Mouse (Mus musculus): ENCODE results near the gene Gm2a. TPM values are rescaled to one million over a fixed set of nuclear protein-coding genes. Genes with fewer than 3 reads are reported as not detected.
"Not testable (repeated sequence)": the region's sequence is repeated elsewhere in the genome, so short reads cannot be mapped to it uniquely, and the experiment has no call there.

Gene Gm2a
- polyA plus RNA-seq, 1 experiment from 2014 or later: 11.5 TPM

DNA sequence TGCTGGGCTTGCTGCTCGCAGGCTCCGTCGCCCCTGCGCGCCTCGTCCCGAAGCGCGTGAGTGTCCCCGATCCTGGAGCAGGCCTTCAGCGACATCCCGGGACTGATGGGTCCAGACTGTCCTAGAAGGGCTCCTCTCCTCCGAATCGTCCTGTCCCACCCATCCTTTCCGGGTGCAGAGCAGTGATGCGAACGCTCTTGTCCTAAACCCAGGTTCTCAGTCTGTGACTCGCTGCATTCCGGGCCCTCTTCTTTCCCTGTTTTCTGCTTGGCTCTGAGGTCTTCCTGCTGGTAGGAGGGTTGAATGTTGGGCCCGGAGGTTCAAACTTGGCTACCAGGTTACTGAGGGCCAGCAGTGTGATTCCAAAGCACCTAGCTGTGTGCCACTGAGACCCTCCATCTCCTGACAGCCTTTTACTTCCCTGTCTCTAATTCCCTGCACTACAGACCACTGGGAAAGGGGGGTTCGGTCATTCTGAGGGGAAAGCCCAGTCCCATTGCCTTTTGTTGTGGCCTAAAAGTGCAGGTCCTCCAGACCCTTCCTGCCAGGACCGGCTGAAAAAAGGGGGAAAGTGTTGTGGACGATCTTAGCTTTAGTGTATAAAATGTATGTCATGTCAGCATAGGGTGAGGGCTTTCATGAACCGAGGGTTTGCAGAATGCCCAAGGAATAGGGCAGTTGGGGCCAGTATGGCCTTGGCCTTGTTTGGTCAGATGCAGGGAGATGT is 437 bp downstream of the Gm2a start:
- peak; percentile 19; the same call in 1 of the 2 replicates for ATAC-seq
- Histone ChIP-seq H3K36me3 (ENCODE audit: poor library complexity, severe bottlenecking) (no peaks in the 10 kb centered on the region), H3K4me1 (peaks cover 13% of the 10 kb centered on the region), H3K4me2 (peak overlapping the region; percentile 71), H3K27ac (peak overlapping the region; percentile 36; the same call in 1 of the 2 replicates), H3K9me3 (replicated peaks) (no peaks in the 10 kb centered on the region; the same call in 1 of the 2 replicates), H3K27me3 (no peaks in the 10 kb centered on the region), H3K4me3 (peak overlapping the region; percentile 55), H3K9ac (peak overlapping the region; percentile 75)
- WGBS: 13% methylated on average over 23 of the region's 24 CpGs

DNA sequence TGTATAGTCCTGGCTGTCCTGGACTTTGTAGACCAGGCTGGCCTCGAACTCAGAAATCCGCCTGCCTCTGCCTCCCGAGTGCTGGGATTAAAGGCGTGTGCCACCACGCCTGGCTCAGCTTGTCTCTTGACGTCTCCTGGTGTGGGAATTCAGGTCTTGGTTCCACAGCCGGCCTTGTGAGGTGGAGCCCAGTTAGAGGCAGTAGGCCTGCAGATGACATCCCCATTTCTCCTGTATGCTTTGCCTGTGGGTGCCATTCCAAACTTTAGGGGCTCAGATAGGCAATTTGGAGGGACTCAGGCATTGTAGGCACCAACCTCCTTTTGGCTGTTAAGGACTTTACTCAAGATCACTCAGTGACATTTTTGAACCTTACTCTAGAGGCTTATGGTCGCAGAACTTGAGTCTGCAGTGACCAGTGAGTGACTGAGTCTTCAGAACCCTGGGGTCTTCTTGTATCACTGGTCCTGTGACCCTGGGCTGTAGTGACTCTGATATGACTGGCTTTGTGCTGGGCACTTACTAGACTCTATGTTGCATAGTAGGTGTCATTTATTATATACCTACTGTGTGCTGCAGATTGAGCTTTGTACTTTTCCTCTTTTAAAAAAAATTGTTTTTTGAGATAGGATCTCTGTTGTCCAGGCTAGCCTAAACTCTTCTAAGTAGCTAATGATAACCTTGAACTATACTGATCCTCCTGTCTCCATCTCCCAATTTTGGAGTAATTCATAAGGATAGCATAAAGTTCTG is 1.3 kb downstream of the Gm2a start:
- H3K9me3 ChIP-seq (replicated peaks): no peaks in the 10 kb centered on the region; the same call in 1 of the 2 replicates
- peak overlapping the region; percentile 71; the same call in 1 of the 2 replicates for H3K4me2 ChIP-seq
- no peak overlapping the region for H3K9ac ChIP-seq
- H3K27me3 ChIP-seq: no peaks in the 10 kb centered on the region
- no peak overlapping the region for H3K4me3 ChIP-seq
- no peak overlapping the region for H3K27ac ChIP-seq
- peaks cover 13% of the 10 kb centered on the region for H3K4me1 ChIP-seq
- no peaks in the 10 kb centered on the region for H3K36me3 ChIP-seq (ENCODE audit: poor library complexity, severe bottlenecking)
- ATAC-seq: no peak
- 95% methylated on average over 8 of the region's 8 CpGs for WGBS

DNA sequence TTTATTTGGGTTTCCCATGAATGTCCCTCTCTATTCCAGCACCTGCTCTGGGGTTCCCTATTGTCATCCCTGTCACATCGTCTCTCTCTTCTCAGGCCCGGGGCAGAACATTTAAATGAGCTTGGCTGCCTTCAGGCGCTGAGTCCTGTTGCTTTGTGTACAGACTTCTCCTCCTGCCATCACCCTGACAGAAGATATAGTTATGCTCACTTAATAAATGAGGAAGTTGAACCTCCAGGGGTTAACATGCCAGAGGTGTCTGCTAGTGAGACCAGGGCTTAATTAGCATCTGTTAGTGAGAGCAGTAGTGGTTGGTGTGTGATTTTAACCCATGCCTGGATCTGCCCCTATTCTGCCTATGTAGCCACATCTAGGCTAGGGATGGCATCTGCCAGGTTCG is 2.0 kb downstream of the Gm2a start:
- Histone ChIP-seq H3K36me3 (ENCODE audit: poor library complexity, severe bottlenecking) (no peaks in the 10 kb centered on the region), H3K27me3 (no peaks in the 10 kb centered on the region), H3K4me3 (no peak overlapping the region), H3K4me1 (peaks cover 13% of the 10 kb centered on the region), H3K4me2 (no peak overlapping the region), H3K9me3 (replicated peaks) (no peaks in the 10 kb centered on the region; the same call in 1 of the 2 replicates), H3K9ac (no peak overlapping the region), H3K27ac (no peak overlapping the region)
- no peak for ATAC-seq
- WGBS: 27% methylated on average over 4 of the region's 4 CpGs

DNA sequence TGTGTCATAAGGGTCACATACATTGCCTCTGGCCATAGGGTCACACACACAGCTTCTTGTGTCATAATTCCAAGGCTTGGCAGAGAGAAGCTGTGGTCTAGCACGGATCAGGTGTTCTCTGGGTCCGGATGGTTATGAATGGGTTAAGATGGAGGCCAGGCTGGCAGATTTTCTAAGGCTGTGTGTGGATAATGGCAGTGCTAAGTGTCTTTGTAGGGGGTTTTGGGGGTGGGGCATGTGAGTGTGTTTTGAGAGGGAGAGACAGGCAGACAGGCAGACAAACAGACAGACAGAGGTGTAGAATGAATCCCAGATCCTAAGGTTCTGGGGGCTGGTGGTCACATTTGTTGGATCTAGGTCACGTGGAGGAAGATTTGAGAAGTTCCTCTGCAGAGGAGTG is 4.1 kb downstream of the Gm2a start:
- H3K27ac ChIP-seq: no peak overlapping the region
- H3K36me3 ChIP-seq (ENCODE audit: poor library complexity, severe bottlenecking): 0 out of 2 replicates have a peak, but pooled peaks cover 7% of the 10 kb centered on the region
- 87% methylated on average over 3 of the region's 3 CpGs for WGBS

DNA sequence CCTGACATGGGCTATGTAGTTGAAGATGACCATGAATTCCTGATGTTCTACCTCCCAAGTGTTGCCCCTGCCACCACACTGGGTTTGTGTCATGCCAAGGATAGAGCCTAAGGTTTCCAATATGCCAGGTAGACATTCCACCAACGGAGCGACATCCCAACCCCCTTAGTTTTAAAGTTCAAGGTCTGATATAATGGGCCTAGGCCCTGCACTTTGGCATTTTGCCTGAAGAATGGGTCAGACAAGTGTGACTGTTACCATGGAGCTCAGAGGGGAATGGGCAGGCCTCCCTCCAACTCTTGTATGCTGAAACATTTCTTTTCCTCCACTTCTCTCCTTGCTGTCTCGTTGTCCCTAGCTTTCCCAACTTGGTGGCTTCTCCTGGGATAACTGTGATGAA is 5.3 kb downstream of the Gm2a start:
- peaks cover 12% of the 10 kb centered on the region for H3K4me1 ChIP-seq
- H3K27ac ChIP-seq: no peak overlapping the region
- 80% methylated on average over 3 of the region's 3 CpGs for WGBS
- ATAC-seq: no peak
- H3K36me3 ChIP-seq (ENCODE audit: poor library complexity, severe bottlenecking): 0 out of 2 replicates have a peak, but pooled peaks cover 7% of the 10 kb centered on the region
- H3K4me3 ChIP-seq: no peak overlapping the region
- no peak overlapping the region for H3K4me2 ChIP-seq
- no peaks in the 10 kb centered on the region for H3K27me3 ChIP-seq
- no peak overlapping the region for H3K9ac ChIP-seq
- H3K9me3 ChIP-seq (replicated peaks): no peaks in the 10 kb centered on the region; the same call in 1 of the 2 replicates

More for the DNA sequence above, 4.1 kb downstream of the Gm2a start:
- no peaks in the 10 kb centered on the region for H3K27me3 ChIP-seq
- H3K4me3 ChIP-seq: no peak overlapping the region
- no peak overlapping the region for H3K4me2 ChIP-seq
- no peaks in the 10 kb centered on the region; the same call in 1 of the 2 replicates for H3K9me3 ChIP-seq (replicated peaks)
- H3K9ac ChIP-seq: no peak overlapping the region
- no peak for ATAC-seq
- H3K4me1 ChIP-seq: peaks cover 13% of the 10 kb centered on the region

DNA sequence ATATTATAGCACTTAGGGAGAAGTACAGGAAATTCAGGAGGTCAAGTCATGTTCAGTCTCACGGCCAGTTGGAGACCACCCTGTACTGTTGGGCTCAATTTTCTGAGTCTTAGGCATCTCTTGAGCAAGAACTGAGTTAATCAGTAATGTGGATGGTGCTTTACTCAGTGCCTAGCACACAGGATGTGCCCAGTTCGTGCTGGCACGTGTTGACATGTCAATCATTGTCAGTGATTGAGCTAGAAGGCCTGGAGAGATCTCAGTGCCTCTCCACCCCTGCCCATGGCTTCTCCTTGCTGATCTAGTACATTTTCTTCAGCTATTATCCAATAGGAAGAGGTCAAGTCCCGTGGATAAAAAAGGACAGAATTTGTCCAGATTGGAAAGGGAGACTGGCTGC is 7.5 kb downstream of the Gm2a start:
- no peaks in the 10 kb centered on the region; the same call in 1 of the 2 replicates for H3K9me3 ChIP-seq (replicated peaks)
- H3K9ac ChIP-seq: no peak overlapping the region
- no peaks in the 10 kb centered on the region for H3K4me1 ChIP-seq
- WGBS: 82% methylated on average over 4 of the region's 4 CpGs
- H3K36me3 ChIP-seq (ENCODE audit: poor library complexity, severe bottlenecking): peaks cover 13% of the 10 kb centered on the region; the same call in 1 of the 2 replicates
- no peak overlapping the region for H3K4me2 ChIP-seq
- no peak overlapping the region for H3K4me3 ChIP-seq
- H3K27ac ChIP-seq: no peak overlapping the region
- no peak for ATAC-seq
- H3K27me3 ChIP-seq: no peaks in the 10 kb centered on the region

DNA sequence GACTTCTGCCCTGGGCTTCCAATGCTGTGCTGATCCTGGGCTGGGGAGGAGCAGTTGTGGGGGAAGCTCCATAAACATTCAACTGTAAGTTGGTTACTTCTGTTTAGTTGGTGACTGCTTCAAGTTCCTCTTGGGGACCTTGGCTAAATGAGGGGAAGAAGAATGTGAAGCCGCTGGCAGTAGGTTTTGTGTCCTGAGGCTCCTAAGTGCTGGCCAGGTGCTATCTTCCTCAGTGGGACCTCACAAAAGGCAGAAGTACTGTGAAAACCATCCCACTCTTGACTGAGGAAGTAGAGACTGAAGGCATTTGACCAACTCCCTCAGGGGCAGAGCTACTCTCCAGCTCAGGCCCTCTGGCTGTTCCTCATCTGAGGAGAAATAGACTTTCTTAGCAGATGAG is 8.7 kb downstream of the Gm2a start:
- no peaks in the 10 kb centered on the region; the same call in 1 of the 2 replicates for H3K9me3 ChIP-seq (replicated peaks)
- ATAC-seq: no peak
- no peaks in the 10 kb centered on the region for H3K27me3 ChIP-seq
- H3K36me3 ChIP-seq (ENCODE audit: poor library complexity, severe bottlenecking): peaks cover 13% of the 10 kb centered on the region; the same call in 1 of the 2 replicates
- WGBS: 94% methylated on average over 1 of the region's 1 CpGs
- no peak overlapping the region for H3K27ac ChIP-seq
- no peak overlapping the region for H3K4me2 ChIP-seq
- H3K4me3 ChIP-seq: no peak overlapping the region
- no peak overlapping the region for H3K9ac ChIP-seq
- no peaks in the 10 kb centered on the region for H3K4me1 ChIP-seq

DNA sequence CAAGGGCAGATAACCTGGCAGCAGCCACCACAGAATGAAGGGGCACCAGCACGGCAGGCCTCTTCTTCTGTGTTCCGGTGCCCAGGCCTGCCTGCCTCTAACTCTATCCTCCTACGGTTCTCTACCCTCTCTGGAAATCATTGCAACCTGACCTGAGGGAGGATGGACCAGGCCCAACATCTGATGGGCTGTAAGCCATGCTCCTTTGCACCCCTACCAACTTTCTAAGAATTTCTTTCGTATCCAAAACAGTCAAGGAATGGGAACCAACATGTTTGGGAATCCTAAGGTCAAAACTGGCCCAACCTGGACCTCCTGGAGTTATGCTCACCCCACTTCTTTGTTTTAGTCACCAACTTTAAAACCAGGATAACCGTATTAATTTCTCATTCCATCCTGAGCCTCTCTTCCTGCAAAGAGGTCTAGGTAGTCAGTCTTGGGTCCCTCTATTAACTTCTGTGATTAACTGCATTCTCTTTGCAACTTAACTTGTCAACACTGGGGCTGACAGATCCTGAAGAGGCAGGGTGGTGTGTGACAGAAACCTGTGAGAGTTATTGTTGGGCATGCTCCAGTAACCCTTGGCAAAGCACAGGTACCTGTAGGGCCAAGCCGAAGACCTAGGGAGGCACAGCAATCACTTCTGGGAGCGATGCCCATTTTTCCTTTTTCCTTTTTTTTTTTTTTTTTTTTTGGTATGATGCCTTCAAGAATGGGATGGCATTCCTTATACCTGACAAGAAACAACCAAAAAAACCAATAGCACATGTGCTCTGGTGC is 11.8 kb downstream of the Gm2a start:
- H3K4me1 ChIP-seq: no peaks in the 10 kb centered on the region
- H3K9ac ChIP-seq: no peak overlapping the region
- no peaks in the 10 kb centered on the region for H3K9me3 ChIP-seq (replicated peaks)
- H3K36me3 ChIP-seq (ENCODE audit: poor library complexity, severe bottlenecking): peaks cover 13% of the 10 kb centered on the region; the same call in 1 of the 2 replicates
- no peak for ATAC-seq
- WGBS: 95% methylated on average over 7 of the region's 7 CpGs
- no peak overlapping the region for H3K4me2 ChIP-seq
- H3K27me3 ChIP-seq: no peaks in the 10 kb centered on the region
- H3K27ac ChIP-seq: no peak overlapping the region
- no peak overlapping the region for H3K4me3 ChIP-seq

DNA sequence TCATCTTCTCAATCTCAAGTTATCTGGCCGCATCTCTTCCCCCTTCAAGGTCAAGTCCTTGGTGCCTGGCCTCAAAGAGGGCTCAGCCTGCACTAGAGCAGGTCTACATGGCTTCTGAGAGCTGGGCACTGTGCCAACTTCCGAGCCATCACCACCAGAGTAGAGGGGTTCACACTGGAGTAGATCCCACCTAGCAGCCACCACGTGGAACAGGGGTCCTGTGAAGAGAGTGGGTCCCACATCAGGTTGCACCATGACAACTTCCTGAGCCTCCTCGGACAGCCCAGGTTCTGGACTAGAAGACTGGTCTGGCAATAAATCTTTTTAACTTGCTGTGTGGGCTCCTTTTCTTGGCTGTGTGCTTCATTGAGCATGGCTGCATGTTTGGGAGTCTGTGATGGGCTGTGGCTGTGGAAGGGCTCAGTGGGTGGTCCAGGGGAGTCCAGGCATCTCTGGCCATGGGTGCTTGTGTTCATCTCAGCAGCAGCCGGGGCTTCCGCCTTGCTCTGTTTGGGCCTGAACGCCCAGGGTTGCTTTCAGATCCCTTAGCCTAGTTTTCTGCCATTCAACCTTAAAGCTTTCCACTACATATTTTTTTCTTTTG is 12.8 kb downstream of the Gm2a start:
- no peak overlapping the region for H3K4me3 ChIP-seq
- H3K27ac ChIP-seq: no peak overlapping the region
- no peaks in the 10 kb centered on the region for H3K27me3 ChIP-seq
- no peak for ATAC-seq
- H3K36me3 ChIP-seq (ENCODE audit: poor library complexity, severe bottlenecking): peaks cover 9% of the 10 kb centered on the region; the same call in 1 of the 2 replicates
- H3K4me1 ChIP-seq: no peaks in the 10 kb centered on the region
- 82% methylated on average over 7 of the region's 7 CpGs for WGBS
- no peak overlapping the region for H3K9ac ChIP-seq
- H3K4me2 ChIP-seq: no peak overlapping the region
- H3K9me3 ChIP-seq (replicated peaks): no peaks in the 10 kb centered on the region

DNA sequence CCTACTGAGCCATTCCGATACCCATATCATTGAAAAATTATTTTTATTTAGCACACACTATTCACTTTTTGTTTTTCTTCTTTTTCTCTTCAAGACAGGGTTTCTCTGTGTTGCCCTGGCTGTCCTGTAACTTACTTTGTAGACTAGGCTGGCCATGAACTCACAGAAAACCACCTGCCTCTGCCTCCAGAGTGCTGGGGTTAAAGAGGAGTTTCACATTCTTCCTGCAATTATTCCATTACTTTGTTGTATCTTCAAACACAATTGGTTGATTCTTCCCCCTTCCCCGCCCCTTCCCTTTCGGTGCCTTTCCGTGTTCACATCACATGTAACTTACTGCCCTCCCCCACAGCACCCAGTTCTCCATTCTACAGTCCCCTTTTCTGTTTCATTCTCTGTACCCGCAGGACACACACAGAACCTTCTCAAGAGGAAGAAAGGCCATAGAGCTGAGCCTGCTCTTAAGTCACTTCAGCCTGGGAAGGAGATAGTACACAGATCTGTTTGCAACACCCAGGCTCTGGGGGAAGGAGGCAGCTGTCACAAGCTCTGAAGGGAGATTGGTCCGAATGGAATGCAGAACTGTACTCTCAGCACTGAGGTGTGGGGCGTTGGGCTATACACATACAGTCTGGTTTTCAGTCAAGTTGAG is 15.4 kb downstream of the Gm2a start:
- 77% methylated on average over 7 of the region's 7 CpGs for WGBS

DNA sequence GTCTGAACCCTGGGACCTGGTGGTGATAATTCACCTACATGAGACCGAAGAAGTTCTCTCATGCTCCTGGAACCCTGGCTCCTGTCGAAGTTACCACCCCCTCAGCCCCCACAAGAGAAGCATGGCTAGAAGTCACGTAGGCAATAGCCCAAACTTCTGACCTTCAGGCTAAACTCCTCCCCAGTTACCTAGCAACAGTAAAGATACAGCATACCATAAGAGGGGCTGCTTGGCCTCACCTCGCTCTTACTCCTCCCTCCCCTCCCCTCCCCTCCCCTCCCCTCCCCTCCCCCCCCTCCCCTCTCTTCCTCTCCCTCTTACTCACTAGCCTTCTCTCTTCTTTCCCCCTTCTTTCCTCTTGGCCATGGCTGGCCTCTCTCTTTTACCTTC is 15.9 kb downstream of the Gm2a start:
- ATAC-seq; H3K4me1 ChIP-seq; H3K4me2 ChIP-seq; H3K9ac ChIP-seq; H3K36me3 ChIP-seq (ENCODE audit: poor library complexity, severe bottlenecking); H3K9me3 ChIP-seq (replicated peaks); H3K4me3 ChIP-seq; H3K27ac ChIP-seq; H3K27me3 ChIP-seq: not testable (repeated sequence)
- 64% methylated on average over 4 of the region's 4 CpGs for WGBS

More for the DNA sequence above, 15.4 kb downstream of the Gm2a start:
- no peak overlapping the region for H3K9ac ChIP-seq
- H3K36me3 ChIP-seq (ENCODE audit: poor library complexity, severe bottlenecking): peaks cover 7% of the 10 kb centered on the region; the same call in 1 of the 2 replicates
- ATAC-seq: no peak
- H3K27ac ChIP-seq: no peak overlapping the region
- H3K4me2 ChIP-seq: no peak overlapping the region
- no peaks in the 10 kb centered on the region for H3K27me3 ChIP-seq
- no peak overlapping the region for H3K4me3 ChIP-seq
- no peaks in the 10 kb centered on the region for H3K4me1 ChIP-seq
- no peaks in the 10 kb centered on the region for H3K9me3 ChIP-seq (replicated peaks)

All from forebrain, embryonic 13.5 days (tissue).